Mouse (Mus musculus): ENCODE data around the gene C1qtnf6. TPM values are rescaled to one million over a fixed set of nuclear protein-coding genes. Genes with fewer than 3 reads are reported as not detected.

Gene C1qtnf6
- total RNA-seq, 2 experiments from 2014 or later: 9.4 to 11.2 TPM

- no peak for DNase-seq
- intact Hi-C loops (cut with DNase I): no loop called here
These were observed 42.0 kb downstream of the C1qtnf6 start for GRCm38 (mm10) chr15:78489248-78489647.

- DNase-seq: no peak
- intact Hi-C loops (cut with DNase I): no loop called here
These were observed 44.1 kb downstream of the C1qtnf6 start for GRCm38 (mm10) chr15:78487066-78487465.

GRCm38 (mm10) chr15:78486564-78486963, 44.7 kb downstream of the C1qtnf6 start:
- intact Hi-C loops (cut with DNase I): no loop called here

GRCm38 (mm10) chr15:78483311-78483710, 47.9 kb downstream of the C1qtnf6 start:
- intact Hi-C loops (cut with DNase I): no loop called here

More at GRCm38 (mm10) chr15:78486564-78486963, 44.7 kb downstream of the C1qtnf6 start:
- no peak for DNase-seq

GRCm38 (mm10) chr15:78482518-78482917, 48.7 kb downstream of the C1qtnf6 start:
- no peak for DNase-seq
- intact Hi-C loops (cut with DNase I): no loop called here

More at GRCm38 (mm10) chr15:78483311-78483710, 47.9 kb downstream of the C1qtnf6 start:
- no peak for DNase-seq

- intact Hi-C loops (cut with DNase I): no loop called here
- no peak for DNase-seq
These were observed 49.7 kb downstream of the C1qtnf6 start for GRCm38 (mm10) chr15:78481448-78482000.

GRCm38 (mm10) chr15:78480991-78481390, 50.2 kb downstream of the C1qtnf6 start:
- intact Hi-C loops (cut with DNase I): no loop called here

GRCm38 (mm10) chr15:78480111-78480510, 51.1 kb downstream of the C1qtnf6 start:
- intact Hi-C loops (cut with DNase I): no loop called here
- no peak for DNase-seq

More at GRCm38 (mm10) chr15:78480991-78481390, 50.2 kb downstream of the C1qtnf6 start:
- no peak for DNase-seq

GRCm38 (mm10) chr15:78479470-78479869, 51.7 kb downstream of the C1qtnf6 start:
- intact Hi-C loops (cut with DNase I): no loop called here
- DNase-seq: no peak

- intact Hi-C loops (cut with DNase I): no loop called here
- no peak for DNase-seq
These were observed 53.1 kb downstream of the C1qtnf6 start for GRCm38 (mm10) chr15:78478073-78478472.

GRCm38 (mm10) chr15:78476878-78477277, 54.3 kb downstream of the C1qtnf6 start:
- intact Hi-C loops (cut with DNase I): no loop called here
- no peak for DNase-seq

- DNase-seq: no peak
- intact Hi-C loops (cut with DNase I): no loop called here
These were observed 55.6 kb downstream of the C1qtnf6 start for GRCm38 (mm10) chr15:78475604-78476031.

- no peak for DNase-seq
- intact Hi-C loops (cut with DNase I): no loop called here
These were observed 57.8 kb downstream of the C1qtnf6 start for GRCm38 (mm10) chr15:78473442-78473841.

Other genes with a start within 250 kb of the C1qtnf6 start
- gene Csf2rb2, start 225.7 kb downstream of the C1qtnf6 start, total RNA-seq (2021): under 1 TPM; 0.31 to 0.44 TPM
- gene Csf2rb, start 205.7 kb downstream of the C1qtnf6 start, total RNA-seq (2021): 1 to 10 TPM in 1 of 2 experiments, under 1 TPM in 1; 0.69 to 1.2 TPM
- not detected for gene Tex33, start 135.5 kb downstream of the C1qtnf6 start, total RNA-seq (2021)
- 10 to 100 TPM; 22.1 to 24.1 TPM for gene Tst, start 125.5 kb downstream of the C1qtnf6 start, total RNA-seq (2021)
- 10 to 100 TPM; 55.3 to 59.5 TPM for gene Mpst, start 125.0 kb downstream of the C1qtnf6 start, total RNA-seq (2021)
- 10 to 100 TPM; 14.2 to 15.9 TPM for gene Kctd17, start 102.9 kb downstream of the C1qtnf6 start, total RNA-seq (2021)
- gene Tmprss6, start 62.8 kb downstream of the C1qtnf6 start, total RNA-seq (2021): not detected
- not detected for gene Il2rb, start 36.1 kb downstream of the C1qtnf6 start, total RNA-seq (2021)
- not detected for gene Sstr3, start 13.3 kb upstream of the C1qtnf6 start, total RNA-seq (2021)
- 1 to 10 TPM in 1 of 2 experiments, under 1 TPM in 1; 0.42 to 1.4 TPM for gene Rac2, start 41.4 kb upstream of the C1qtnf6 start, total RNA-seq (2021)
- gene Cyth4, start 65.6 kb upstream of the C1qtnf6 start, total RNA-seq (2021): 1 to 10 TPM; 2.0 to 2.1 TPM
- gene Elfn2, start 187.4 kb upstream of the C1qtnf6 start, total RNA-seq (2021): under 1 TPM; 0.02 to 0.08 TPM
- 1 to 10 TPM; 3.3 TPM for gene Mfng, start 242.1 kb upstream of the C1qtnf6 start, total RNA-seq (2021)

Measured in gastrocnemius, postnatal 36 days (tissue).